Mouse (Mus musculus) urinary bladder, adult 18-20 months (tissue): ENCODE measurements around the gene Bpifb1.
A peak's percentile ranks its signal among the peaks of the same experiment; 100 is the strongest.
"Not testable (repeated sequence)": the region's sequence is repeated elsewhere in the genome, so short reads cannot be mapped to it uniquely, and the experiment has no call there.

Experiments used
- DNase-seq, 2 experiments: peaks; one replicate each; pipeline ENCODE4 v3.0.0; 2022; ENCODE audit warnings: low spot score in 2 of 2, mixed read lengths in 2 of 2

Bpifb1 gene

GRCm38 (mm10) chr2:154211881-154212280 is 21.3 kb downstream of the Bpifb1 start:
- no peak for DNase-seq

- peak; percentile 23 to 48 for DNase-seq
These were observed 24.6 kb downstream of the Bpifb1 start for GRCm38 (mm10) chr2:154215191-154215590.

GRCm38 (mm10) chr2:154219950-154220349 is 29.3 kb downstream of the Bpifb1 start:
- no peak for DNase-seq

GRCm38 (mm10) chr2:154223265-154223916 is 32.8 kb downstream of the Bpifb1 start, which contains the start of gene Bpifb5:
Bpifb5 (plus strand) TSS chr2:154223742.
- DNase-seq: no peak

GRCm38 (mm10) chr2:154223917-154224273 is 33.3 kb downstream of the Bpifb1 start:
- no peak for DNase-seq

GRCm38 (mm10) chr2:154226991-154227390 is 36.4 kb downstream of the Bpifb1 start:
- no peak for DNase-seq

DNA sequence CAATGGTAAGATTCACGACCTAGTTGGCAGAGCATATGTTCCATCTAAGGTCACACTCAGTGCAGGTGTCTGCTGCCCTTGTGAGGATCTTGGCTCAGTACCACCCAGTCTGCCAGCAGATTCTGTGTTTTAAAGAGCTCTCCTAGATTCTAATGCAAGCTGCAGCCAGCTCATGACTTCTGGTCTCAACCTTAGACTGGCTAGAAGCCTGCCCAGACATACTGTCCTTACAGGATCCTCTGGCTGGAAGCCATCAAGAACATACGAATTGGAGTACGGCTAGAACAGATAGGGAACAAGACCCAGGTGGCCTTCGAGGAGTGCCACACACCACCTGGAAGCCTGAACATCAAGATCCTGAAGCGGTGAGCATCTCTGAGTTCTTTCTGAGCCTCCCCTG is 37.2 kb downstream of the Bpifb1 start:
- no peak for DNase-seq

GRCm38 (mm10) chr2:154233426-154233825 is 42.8 kb downstream of the Bpifb1 start:
- no peak for DNase-seq

- no peak for DNase-seq
These were observed 50.2 kb downstream of the Bpifb1 start for GRCm38 (mm10) chr2:154240771-154241170.

- not testable (repeated sequence) for DNase-seq
These were observed 52.1 kb downstream of the Bpifb1 start for GRCm38 (mm10) chr2:154242726-154243125.

GRCm38 (mm10) chr2:154243356-154244036 is 52.9 kb downstream of the Bpifb1 start:
- no peak for DNase-seq

DNA sequence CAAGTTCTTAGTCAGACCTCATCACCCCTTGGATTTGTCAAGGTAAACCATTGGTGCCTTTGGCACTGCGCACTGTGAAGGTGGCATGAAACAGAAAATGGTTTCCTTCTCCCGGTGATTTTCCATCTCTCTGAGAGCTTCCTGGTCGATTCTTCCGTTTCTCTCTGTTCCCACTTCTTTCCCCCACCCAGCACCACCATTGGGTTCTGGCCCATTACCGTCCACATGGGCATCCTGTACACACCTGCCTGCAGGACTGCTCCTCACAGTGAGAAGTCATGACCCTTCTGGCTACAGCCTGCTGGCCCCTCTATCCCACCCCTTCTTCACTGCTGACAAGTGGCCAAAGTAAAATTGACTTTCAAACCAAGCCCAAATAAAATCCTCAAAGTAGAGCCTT is 54.7 kb downstream of the Bpifb1 start:
- DNase-seq: no peak

- DNase-seq: not testable (repeated sequence)
These were observed 64.6 kb downstream of the Bpifb1 start for GRCm38 (mm10) chr2:154255254-154255653.

DNA sequence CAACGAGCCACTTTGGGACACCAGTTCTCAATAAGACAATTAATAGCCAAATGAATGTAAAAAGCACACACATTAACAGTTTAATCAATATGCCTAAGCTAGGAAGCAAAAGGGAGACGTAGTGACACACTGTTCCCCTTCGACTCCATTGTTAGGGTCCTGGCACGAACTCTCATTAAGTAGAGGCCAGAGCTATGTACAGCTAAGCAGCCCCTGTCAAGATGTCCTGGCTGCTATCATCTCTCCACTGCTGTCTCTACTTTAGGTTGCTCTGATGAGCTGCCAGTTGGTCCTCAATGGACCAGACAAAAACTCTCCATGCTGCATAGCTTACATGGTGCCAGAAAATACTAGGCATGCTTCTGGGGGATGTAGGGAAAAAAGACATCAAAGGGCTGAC is 65.2 kb downstream of the Bpifb1 start:
- no peak for DNase-seq

DNA sequence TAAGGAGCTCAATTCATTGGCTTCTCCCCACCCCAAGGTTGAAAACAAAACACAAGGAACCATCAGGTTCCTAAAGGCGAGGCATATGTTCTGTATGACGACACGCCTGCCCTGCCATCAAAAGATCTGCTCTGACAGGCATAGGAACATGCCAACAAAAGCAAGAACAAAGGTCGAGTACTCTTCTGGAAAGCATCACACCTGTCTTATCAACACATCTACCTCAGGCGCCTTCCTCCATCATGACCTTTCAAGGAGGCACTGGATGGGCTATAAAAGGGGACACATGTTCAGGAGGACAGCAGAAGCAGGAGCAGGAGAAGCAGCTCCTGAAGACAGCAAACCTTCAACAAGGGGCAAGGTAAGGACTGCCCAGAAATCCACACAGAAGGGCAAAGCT is 66.9 kb downstream of the Bpifb1 start, which contains the start of gene Bpifb9a:
Bpifb9a (plus strand) TSS at position 301 of the 400 bp plus-strand sequence.
- DNase-seq: not testable (repeated sequence)

DNA sequence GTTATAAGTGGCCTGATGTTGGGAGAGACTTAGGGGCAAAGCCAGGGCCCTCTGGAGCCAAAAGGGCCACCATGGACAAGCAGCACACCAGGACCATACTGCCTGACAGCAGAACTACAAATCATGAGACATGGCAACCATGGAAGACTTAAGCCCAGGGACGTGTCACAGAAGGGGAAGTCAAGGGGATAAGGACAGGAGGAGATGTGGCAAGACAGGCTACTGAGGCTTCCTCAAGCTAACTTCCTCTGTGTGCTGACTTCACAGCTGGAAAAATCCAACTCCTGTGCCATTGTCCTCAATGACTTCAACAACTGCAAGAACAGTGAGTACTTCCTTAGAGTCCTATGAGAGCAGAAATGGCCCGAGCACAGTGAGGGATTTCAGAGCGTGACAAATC is 73.8 kb downstream of the Bpifb1 start:
- DNase-seq: not testable (repeated sequence)
